Mouse (Mus musculus): ENCODE data around the gene Alkbh3.

GRCm38 (mm10) chr2:93956331-93956801, 54.2 kb downstream of the Alkbh3 start:
- TF ChIP-seq EP300 (IDR thresholded peaks at IDR 0.05; ENCODE audit: insufficient read depth, low read depth, low read length) (no peak), POLR2A (IDR thresholded peaks at IDR 0.05; ENCODE audit: insufficient read depth, low read length) (no peak)
